Mouse (Mus musculus): ENCODE measurements around the gene Gp9. TPM values are rescaled to one million over a fixed set of nuclear protein-coding genes. Genes with fewer than 3 reads are reported as not detected.

Gene Gp9
- polyA plus RNA-seq, 1 experiment from 2014 or later: 6.2 TPM

DNA sequence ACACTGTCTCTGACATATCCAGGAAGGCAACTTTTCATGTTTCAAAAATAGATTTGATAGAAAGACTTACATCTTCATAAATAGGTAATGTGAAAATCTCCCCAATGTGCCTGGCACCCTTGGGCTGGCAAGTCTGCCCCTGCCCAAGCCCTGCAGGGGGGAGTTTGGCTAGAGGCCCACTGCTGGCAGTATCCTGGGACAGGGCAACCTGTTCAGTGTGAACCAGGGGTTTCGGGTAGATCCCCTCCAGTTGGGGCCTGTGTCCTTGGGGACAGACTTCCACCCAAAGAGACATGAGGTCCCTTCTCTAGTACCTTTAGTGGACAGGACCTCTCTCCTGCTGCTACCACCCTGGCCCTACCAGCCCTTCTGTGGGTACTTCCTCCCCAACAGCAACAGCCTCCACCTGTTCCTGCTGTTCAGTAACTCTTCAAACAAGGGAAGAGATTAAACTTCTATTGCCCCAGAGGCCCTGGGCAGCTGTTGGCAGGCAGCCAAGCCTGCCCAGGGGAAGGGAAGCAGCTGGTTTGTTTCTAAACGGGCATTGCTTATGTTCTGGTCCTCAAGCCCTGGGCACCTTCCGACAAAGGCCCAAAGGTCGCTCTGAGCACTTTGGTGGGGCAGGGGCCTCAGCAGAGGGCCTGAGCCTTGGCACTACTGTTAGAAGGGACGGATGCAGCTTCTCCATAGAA is 11.2 kb downstream of the Gp9 start:
- 48% methylated on average over 5 of the region's 5 CpGs for WGBS
- Histone ChIP-seq H3K36me3 (peaks cover 14% of the 10 kb centered on the region; the same call in 1 of the 2 replicates), H3K27me3 (replicated peaks) (no peaks in the 10 kb centered on the region), H3K9ac (peak overlapping the region; percentile 42; the same call in 1 of the 2 replicates), H3K4me3 (no peak overlapping the region), H3K9me3 (replicated peaks) (no peaks in the 10 kb centered on the region), H3K4me1 (replicated peaks) (peaks cover 28% of the 10 kb centered on the region), H3K4me2 (no peak overlapping the region), H3K27ac (ENCODE audit: poor library complexity, severe bottlenecking) (peak overlapping the region; percentile 37)
- ATAC-seq (ENCODE audit: insufficient number of reproducible peaks, low FRiP score): 0 out of 2 replicates have a peak, but pooled peaks have one; percentile 23

DNA sequence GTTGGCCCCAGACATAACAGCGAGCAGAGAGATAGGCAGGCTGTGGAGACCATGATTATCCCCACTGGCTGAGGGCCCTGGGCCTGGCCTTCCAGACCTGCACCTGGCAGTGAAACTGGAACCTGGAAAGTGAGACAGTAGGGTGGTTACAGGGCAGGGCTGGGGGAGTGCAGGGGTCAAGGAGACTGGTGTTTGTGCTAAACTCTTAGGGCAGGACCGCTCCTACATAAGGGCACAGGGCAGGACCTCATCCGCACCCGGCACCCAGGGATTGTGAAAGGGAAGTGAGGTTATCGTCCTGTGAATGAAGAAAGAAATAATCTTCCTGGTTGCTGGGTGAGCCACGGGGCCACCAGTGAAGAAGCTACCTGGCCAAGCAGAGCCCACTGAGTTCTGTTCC is 11.9 kb downstream of the Gp9 start:
- 83% methylated on average over 6 of the region's 6 CpGs for WGBS
- Histone ChIP-seq H3K4me1 (replicated peaks) (peaks cover 28% of the 10 kb centered on the region), H3K36me3 (peaks cover 14% of the 10 kb centered on the region; the same call in 1 of the 2 replicates), H3K27me3 (replicated peaks) (no peaks in the 10 kb centered on the region), H3K4me2 (no peak overlapping the region), H3K9me3 (replicated peaks) (no peaks in the 10 kb centered on the region), H3K9ac (0 out of 2 replicates have a peak overlapping the region, but pooled peaks have one; percentile 0), H3K27ac (ENCODE audit: poor library complexity, severe bottlenecking) (no peak overlapping the region; the same call in 1 of the 2 replicates), H3K4me3 (no peak overlapping the region)
- no peak for ATAC-seq (ENCODE audit: insufficient number of reproducible peaks, low FRiP score)

DNA sequence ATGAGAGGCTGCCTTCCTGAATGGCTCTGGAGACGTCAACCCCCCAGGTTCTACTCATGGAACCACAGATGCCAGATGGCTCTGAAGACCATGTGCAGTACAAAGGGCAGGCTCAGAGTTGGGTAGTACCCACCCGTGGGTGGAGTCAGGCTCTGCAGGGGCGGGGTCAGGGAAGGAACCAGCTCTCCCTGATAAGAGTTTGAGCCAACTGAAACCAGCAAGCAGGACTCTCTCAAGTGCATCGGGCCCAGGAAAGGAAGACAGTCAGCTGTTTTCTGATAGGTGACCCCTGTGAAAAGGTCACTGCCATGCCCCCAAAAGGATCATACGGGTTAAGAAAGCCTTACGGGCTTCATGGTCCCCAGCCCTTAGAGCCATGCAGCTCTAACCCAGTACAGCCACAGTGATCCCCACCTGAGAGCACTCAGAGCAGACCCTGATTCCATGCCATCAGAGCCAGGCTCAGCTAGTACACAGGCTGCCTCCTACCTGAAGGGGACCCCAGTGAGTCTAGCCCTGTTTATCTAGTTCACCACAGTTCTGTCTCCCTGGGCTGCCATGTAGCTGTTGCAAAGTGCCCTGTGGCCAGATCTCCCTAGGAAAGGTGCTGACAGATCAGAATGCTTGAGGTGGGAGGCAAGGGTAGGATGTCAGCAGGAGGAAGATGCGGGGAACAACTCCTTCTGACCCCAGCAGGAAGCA is 13.1 kb downstream of the Gp9 start:
- Histone ChIP-seq H3K9ac (no peak overlapping the region), H3K27ac (ENCODE audit: poor library complexity, severe bottlenecking) (no peak overlapping the region), H3K9me3 (replicated peaks) (no peaks in the 10 kb centered on the region), H3K36me3 (peaks cover 14% of the 10 kb centered on the region; the same call in 1 of the 2 replicates), H3K4me1 (replicated peaks) (peaks cover 28% of the 10 kb centered on the region), H3K27me3 (replicated peaks) (no peaks in the 10 kb centered on the region), H3K4me2 (no peak overlapping the region), H3K4me3 (no peak overlapping the region)
- ATAC-seq (ENCODE audit: insufficient number of reproducible peaks, low FRiP score): peak; percentile 84
- 47% methylated on average over 7 of the region's 7 CpGs for WGBS

DNA sequence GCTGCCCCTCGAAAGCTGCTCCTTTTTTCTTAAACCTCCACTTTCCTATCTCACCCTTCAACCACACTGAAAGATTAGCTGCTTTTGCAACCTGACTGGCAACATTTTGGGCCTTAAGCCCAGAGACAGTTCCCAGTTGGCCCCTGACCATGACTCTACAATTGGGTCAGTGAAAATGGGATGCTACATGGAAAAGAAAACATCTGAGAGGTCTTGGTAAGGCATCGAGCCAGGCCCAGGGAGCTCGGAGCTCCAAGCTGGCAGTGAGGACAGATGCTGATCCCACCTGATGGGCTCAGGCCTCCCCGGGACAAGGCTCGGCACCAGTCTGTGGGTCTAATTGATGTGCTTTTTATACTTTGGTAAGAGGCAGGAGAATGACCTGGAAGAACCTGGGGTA is 14.0 kb downstream of the Gp9 start:
- Histone ChIP-seq H3K4me2 (no peak overlapping the region), H3K27me3 (replicated peaks) (no peaks in the 10 kb centered on the region), H3K36me3 (peaks cover 14% of the 10 kb centered on the region; the same call in 1 of the 2 replicates), H3K27ac (ENCODE audit: poor library complexity, severe bottlenecking) (no peak overlapping the region), H3K9ac (no peak overlapping the region), H3K4me3 (no peak overlapping the region), H3K9me3 (replicated peaks) (no peaks in the 10 kb centered on the region), H3K4me1 (replicated peaks) (peaks cover 33% of the 10 kb centered on the region)
- ATAC-seq (ENCODE audit: insufficient number of reproducible peaks, low FRiP score): no peak
- 88% methylated on average over 5 of the region's 5 CpGs for WGBS

DNA sequence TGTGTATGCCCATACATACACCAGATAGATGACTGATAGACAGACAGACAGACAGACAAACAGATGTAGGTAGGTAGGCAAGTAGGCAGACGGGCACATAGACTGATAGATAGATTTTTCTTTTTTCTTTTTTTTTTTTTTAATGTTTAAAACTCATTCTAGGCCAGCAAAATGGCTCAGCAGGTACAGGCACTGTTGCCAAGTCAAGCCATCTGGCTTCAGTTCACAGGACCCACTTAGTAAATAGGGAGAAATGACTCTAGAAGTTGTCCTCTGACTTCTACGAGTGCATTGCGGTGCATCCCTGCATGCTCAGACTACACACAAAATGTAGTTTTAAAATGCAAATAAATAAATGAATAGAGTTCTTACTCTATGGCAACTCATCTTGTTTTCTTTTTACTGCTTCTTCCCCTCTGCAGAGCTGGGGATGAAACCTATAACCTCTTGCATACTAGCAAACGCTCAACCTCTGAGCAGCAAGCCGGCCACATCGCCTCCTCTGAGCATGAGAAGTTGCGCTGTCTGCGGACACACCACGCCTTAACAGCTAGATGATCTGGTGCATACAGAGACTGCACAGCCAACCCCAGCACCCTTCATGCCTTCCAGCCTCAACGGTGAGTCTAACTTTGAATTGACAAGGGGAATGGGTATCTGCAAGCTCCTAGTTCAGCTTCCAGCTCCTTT is 16.1 kb downstream of the Gp9 start:
- ATAC-seq (ENCODE audit: insufficient number of reproducible peaks, low FRiP score): no peak
- Histone ChIP-seq H3K9ac (no peak overlapping the region), H3K36me3 (peaks cover 14% of the 10 kb centered on the region; the same call in 1 of the 2 replicates), H3K9me3 (replicated peaks) (no peaks in the 10 kb centered on the region), H3K4me2 (no peak overlapping the region), H3K27ac (ENCODE audit: poor library complexity, severe bottlenecking) (no peak overlapping the region), H3K4me3 (no peak overlapping the region), H3K27me3 (replicated peaks) (no peaks in the 10 kb centered on the region), H3K4me1 (replicated peaks) (peaks cover 31% of the 10 kb centered on the region)
- 88% methylated on average over 10 of the region's 10 CpGs for WGBS

DNA sequence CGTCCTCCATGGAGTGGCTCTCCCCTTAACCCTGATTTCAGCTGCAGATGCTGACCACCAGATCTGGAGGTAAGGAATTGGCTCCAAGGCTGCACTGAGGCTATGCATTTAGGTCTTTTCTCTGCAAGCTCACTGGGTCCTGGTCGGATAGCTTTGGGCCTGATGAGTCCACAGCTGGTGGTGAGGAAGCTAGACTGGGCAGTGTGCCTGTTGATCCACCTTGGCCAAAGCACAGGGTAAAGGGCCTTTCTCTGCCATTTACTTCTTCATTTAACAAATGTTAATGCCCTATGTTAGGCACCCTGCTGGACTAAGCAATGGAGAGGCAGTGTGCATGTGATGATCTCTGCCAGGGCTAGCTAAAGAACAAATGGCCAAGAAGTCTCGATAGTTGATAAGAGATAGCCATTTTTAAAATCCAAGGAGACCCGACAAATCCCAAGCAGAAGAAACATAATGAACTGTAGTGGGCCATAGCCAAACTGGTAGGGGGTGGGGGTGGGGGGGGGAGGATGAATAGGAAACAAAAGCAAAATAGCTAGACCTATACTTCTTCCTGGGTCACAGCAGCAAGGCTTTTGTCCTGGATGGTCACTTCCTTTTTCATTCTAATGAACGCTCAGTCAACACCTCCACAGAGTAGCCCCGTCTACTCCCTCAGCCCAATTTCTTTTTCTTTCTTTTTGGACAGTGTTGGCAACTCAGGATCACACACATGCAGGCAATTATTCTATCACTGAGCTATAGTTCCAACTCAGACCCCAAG is 17.7 kb downstream of the Gp9 start:
- no peaks in the 10 kb centered on the region for H3K27me3 ChIP-seq (replicated peaks)
- WGBS: 65% methylated on average over 6 of the region's 6 CpGs
- H3K36me3 ChIP-seq: peaks cover 14% of the 10 kb centered on the region; the same call in 1 of the 2 replicates
- peaks cover 21% of the 10 kb centered on the region for H3K4me1 ChIP-seq (replicated peaks)
- H3K9me3 ChIP-seq (replicated peaks): no peaks in the 10 kb centered on the region
- H3K4me3 ChIP-seq: no peak overlapping the region
- H3K27ac ChIP-seq (ENCODE audit: poor library complexity, severe bottlenecking): no peak overlapping the region
- H3K9ac ChIP-seq: no peak overlapping the region
- H3K4me2 ChIP-seq: no peak overlapping the region
- no peak for ATAC-seq (ENCODE audit: insufficient number of reproducible peaks, low FRiP score)

DNA sequence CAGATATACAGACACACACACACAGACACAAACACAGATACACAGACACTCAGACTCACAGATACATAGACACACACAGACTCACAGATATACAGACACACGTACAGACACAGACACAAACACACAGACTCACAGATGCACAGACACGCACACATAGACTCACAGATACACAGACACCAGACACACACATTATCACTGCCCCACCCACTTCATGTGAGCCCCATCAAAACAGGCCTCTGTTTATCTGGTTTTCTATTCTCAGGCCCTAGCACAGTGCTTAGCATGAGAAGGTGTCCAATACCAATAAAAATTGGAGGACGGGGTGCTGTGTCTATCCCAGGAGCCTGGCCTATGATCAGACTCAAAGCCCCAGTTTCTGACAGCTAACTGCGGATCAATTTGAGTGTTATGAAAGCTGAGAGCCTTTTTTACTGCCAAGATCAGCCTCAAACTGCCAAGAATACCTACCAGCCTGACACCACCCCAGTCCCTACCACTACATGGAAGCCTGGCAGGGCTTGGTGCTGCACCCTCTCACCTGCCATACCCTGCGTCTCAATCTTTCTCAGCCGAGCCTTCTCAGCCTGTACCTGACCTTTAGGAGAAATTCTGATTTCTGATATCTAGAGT is 18.5 kb downstream of the Gp9 start:
- ATAC-seq (ENCODE audit: insufficient number of reproducible peaks, low FRiP score): no peak
- WGBS: 84% methylated on average over 6 of the region's 6 CpGs
- Histone ChIP-seq H3K36me3 (peaks cover 14% of the 10 kb centered on the region; the same call in 1 of the 2 replicates), H3K9ac (no peak overlapping the region), H3K4me3 (no peak overlapping the region), H3K27me3 (replicated peaks) (no peaks in the 10 kb centered on the region), H3K9me3 (replicated peaks) (no peaks in the 10 kb centered on the region), H3K4me1 (replicated peaks) (peaks cover 13% of the 10 kb centered on the region), H3K4me2 (no peak overlapping the region), H3K27ac (ENCODE audit: poor library complexity, severe bottlenecking) (no peak overlapping the region)

DNA sequence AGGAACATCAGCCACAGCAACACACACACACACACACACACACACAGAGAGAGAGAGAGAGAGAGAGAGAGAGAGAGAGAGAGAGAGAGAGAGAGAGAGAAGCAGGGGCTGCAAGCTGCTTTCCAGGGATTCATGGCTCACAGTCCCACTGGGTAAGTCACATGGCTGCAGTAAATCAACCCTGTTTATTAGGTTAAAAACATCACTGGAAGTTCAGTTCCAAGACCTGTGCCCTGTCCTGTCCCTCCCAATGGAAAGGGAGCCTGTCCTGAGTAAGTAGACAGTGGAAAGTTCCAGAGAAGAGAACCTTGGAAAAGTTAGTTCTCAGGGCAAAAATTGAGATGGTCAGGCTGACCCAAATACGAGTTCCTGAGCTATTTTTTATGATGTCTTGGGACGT is 19.4 kb downstream of the Gp9 start:
- no peaks in the 10 kb centered on the region for H3K27me3 ChIP-seq (replicated peaks)
- ATAC-seq (ENCODE audit: insufficient number of reproducible peaks, low FRiP score): no peak
- no peak overlapping the region for H3K4me3 ChIP-seq
- no peak overlapping the region for H3K27ac ChIP-seq (ENCODE audit: poor library complexity, severe bottlenecking)
- no peak overlapping the region for H3K4me2 ChIP-seq
- no peak overlapping the region for H3K9ac ChIP-seq
- no peaks in the 10 kb centered on the region for H3K9me3 ChIP-seq (replicated peaks)
- WGBS: 51% methylated on average over 2 of the region's 2 CpGs
- peaks cover 11% of the 10 kb centered on the region for H3K4me1 ChIP-seq (replicated peaks)
- H3K36me3 ChIP-seq: peaks cover 8% of the 10 kb centered on the region; the same call in 1 of the 2 replicates

DNA sequence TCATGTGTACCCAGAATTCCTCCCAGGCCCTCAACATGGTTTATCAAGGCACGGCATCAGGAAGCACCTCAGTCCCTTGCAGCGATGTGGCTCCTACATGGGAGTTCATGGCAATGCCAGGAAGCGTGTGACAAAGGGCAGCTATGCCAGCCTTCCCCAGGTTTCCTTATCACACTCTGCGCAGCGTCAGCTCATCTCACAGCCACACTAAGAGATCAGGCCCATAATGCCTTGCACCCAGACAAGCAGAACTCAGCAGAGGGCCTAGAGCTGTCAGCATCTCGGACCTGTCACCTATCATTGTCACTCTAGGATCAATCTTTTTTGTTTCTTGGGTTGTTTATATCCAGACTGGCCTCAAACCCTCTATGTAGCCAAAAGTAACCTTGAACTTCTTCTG is 21.7 kb downstream of the Gp9 start:
- ATAC-seq (ENCODE audit: insufficient number of reproducible peaks, low FRiP score): no peak
- Histone ChIP-seq H3K4me3 (no peak overlapping the region), H3K36me3 (no peaks in the 10 kb centered on the region), H3K4me1 (replicated peaks) (peaks cover 11% of the 10 kb centered on the region; the same call in 1 of the 2 replicates), H3K9ac (no peak overlapping the region), H3K27me3 (replicated peaks) (no peaks in the 10 kb centered on the region), H3K27ac (ENCODE audit: poor library complexity, severe bottlenecking) (no peak overlapping the region), H3K9me3 (replicated peaks) (no peaks in the 10 kb centered on the region), H3K4me2 (no peak overlapping the region)
- 62% methylated on average over 6 of the region's 6 CpGs for WGBS

DNA sequence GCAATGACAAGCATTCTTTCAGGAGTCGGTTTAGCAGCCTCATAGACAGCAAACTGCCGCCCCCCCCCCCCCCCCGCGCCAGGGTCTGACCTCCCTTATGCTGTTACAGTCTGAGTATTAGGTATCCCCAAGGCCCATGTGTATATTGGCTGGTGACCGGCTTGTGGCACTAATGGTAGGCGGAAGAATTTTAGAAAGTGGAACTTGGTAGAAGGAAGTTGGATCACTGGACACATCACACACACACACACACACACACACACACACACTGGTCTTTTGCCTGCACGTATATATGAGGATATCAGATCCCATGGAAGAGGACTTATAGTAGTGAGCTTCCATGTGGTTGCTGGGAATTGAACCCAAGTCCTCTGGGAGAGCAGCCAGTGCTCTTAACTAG is 24.6 kb downstream of the Gp9 start:
- Histone ChIP-seq H3K27ac (ENCODE audit: poor library complexity, severe bottlenecking) (no peak overlapping the region), H3K9me3 (replicated peaks) (no peaks in the 10 kb centered on the region), H3K27me3 (replicated peaks) (no peaks in the 10 kb centered on the region), H3K4me3 (no peak overlapping the region), H3K4me1 (replicated peaks) (peaks cover 14% of the 10 kb centered on the region; the same call in 1 of the 2 replicates), H3K9ac (no peak overlapping the region), H3K36me3 (no peaks in the 10 kb centered on the region), H3K4me2 (no peak overlapping the region)
- WGBS: 83% methylated on average over 7 of the region's 7 CpGs
- no peak for ATAC-seq (ENCODE audit: insufficient number of reproducible peaks, low FRiP score)
